Mouse (Mus musculus): Measurements from ENCODE around the gene Fgfr3. TPM values are rescaled to one million over a fixed set of nuclear protein-coding genes. Genes with fewer than 3 reads are reported as not detected.

Gene Fgfr3
- polyA plus RNA-seq, 1 experiment, result 29.6 TPM

GRCm38 (mm10) chr5:33737903-33738321 lies 16.4 kb downstream of the Fgfr3 start:
- no peak overlapping the region for H3K27ac ChIP-seq (ENCODE audit: insufficient read depth, low read length)
- H3K27me3 ChIP-seq (ENCODE audit: control insufficient read depth, insufficient read depth, low read length), result no peaks in the 10 kb centered on the region
- peak in 1 of 2 experiments; percentile 30 for DNase-seq (ENCODE audit: low read depth in 1 of 2, low spot score in 2 of 2)
- H3K4me3 ChIP-seq (ENCODE audit: extremely low read depth, insufficient read depth, insufficient read length), result no peak overlapping the region
- 27% methylated on average over 7 of the region's 7 CpGs for WGBS
- peak; percentile 35; the same call in 1 of the 2 replicates for TF ChIP-seq CTCF (IDR thresholded peaks at IDR 0.05; ENCODE audit: extremely low read depth, insufficient read depth, insufficient read length, insufficient replicate concordance)
- TF ChIP-seq POLR2A (IDR thresholded peaks at IDR 0.05; ENCODE audit: low read depth, low read length), result no peak
- no peaks in the 10 kb centered on the region for H3K4me1 ChIP-seq (ENCODE audit: control insufficient read depth, insufficient read depth, insufficient read length)
- H3K36me3 ChIP-seq (ENCODE audit: control insufficient read depth, insufficient read depth, low read length), result peaks cover 14% of the 10 kb centered on the region

- H3K27ac ChIP-seq (ENCODE audit: insufficient read depth, low read length), result no peak overlapping the region
- TF ChIP-seq POLR2A (IDR thresholded peaks at IDR 0.05; ENCODE audit: low read depth, low read length) (no peak), CTCF (IDR thresholded peaks at IDR 0.05; ENCODE audit: extremely low read depth, insufficient read depth, insufficient read length, insufficient replicate concordance) (no peak)
- H3K4me3 ChIP-seq (ENCODE audit: extremely low read depth, insufficient read depth, insufficient read length), result no peak overlapping the region
- H3K27me3 ChIP-seq (ENCODE audit: control insufficient read depth, insufficient read depth, low read length), result no peaks in the 10 kb centered on the region
- no peak for DNase-seq (ENCODE audit: low read depth in 1 of 2, low spot score in 2 of 2)
- no peaks in the 10 kb centered on the region for H3K4me1 ChIP-seq (ENCODE audit: control insufficient read depth, insufficient read depth, insufficient read length)
- H3K36me3 ChIP-seq (ENCODE audit: control insufficient read depth, insufficient read depth, low read length), result peaks cover 18% of the 10 kb centered on the region
Observed at GRCm38 (mm10) chr5:33738341-33738740, 16.9 kb downstream of the Fgfr3 start.

- H3K36me3 ChIP-seq (ENCODE audit: control insufficient read depth, insufficient read depth, low read length), result peaks cover 31% of the 10 kb centered on the region
- WGBS, result 85% methylated on average over 4 of the region's 4 CpGs
- TF ChIP-seq POLR2A (IDR thresholded peaks at IDR 0.05; ENCODE audit: low read depth, low read length) (no peak), CTCF (IDR thresholded peaks at IDR 0.05; ENCODE audit: extremely low read depth, insufficient read depth, insufficient read length, insufficient replicate concordance) (no peak)
- DNase-seq (ENCODE audit: low read depth in 1 of 2, low spot score in 2 of 2), result no peak
- H3K27ac ChIP-seq (ENCODE audit: insufficient read depth, low read length), result no peak overlapping the region
- H3K4me1 ChIP-seq (ENCODE audit: control insufficient read depth, insufficient read depth, insufficient read length), result no peaks in the 10 kb centered on the region
- no peak overlapping the region for H3K4me3 ChIP-seq (ENCODE audit: extremely low read depth, insufficient read depth, insufficient read length)
- H3K27me3 ChIP-seq (ENCODE audit: control insufficient read depth, insufficient read depth, low read length), result no peaks in the 10 kb centered on the region
Observed at GRCm38 (mm10) chr5:33740548-33740947, 19.1 kb downstream of the Fgfr3 start.

DNA sequence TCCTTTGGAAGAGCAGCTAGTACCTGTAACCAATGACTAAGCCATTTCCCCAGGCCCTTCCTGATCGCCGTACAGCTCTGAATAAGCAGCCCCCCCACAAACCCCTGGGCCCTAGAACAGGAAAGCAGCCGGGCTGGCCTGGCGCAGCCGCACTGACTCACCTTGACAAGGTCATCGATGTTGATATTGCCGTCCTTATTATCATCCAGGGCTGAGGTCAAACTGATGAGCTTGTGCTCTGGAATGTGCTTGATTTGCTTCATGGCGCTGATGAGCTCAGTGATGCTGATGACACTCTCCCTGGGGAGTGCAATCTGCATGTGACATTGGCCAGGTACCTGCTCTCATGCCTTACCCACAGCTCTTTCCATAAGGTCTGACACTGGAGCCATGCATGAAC lies 22.0 kb downstream of the Fgfr3 start:
- Histone ChIP-seq H3K36me3 (ENCODE audit: control insufficient read depth, insufficient read depth, low read length) (peaks cover 50% of the 10 kb centered on the region), H3K27me3 (ENCODE audit: control insufficient read depth, insufficient read depth, low read length) (no peaks in the 10 kb centered on the region), H3K27ac (ENCODE audit: insufficient read depth, low read length) (no peak overlapping the region), H3K4me1 (ENCODE audit: control insufficient read depth, insufficient read depth, insufficient read length) (no peaks in the 10 kb centered on the region), H3K4me3 (ENCODE audit: extremely low read depth, insufficient read depth, insufficient read length) (no peak overlapping the region)
- DNase-seq (ENCODE audit: low read depth in 1 of 2, low spot score in 2 of 2), result no peak
- WGBS, result 97% methylated on average over 8 of the region's 8 CpGs
- TF ChIP-seq CTCF (IDR thresholded peaks at IDR 0.05; ENCODE audit: extremely low read depth, insufficient read depth, insufficient read length, insufficient replicate concordance) (no peak), POLR2A (IDR thresholded peaks at IDR 0.05; ENCODE audit: low read depth, low read length) (no peak)

- no peak for TF ChIP-seq CTCF (IDR thresholded peaks at IDR 0.05; ENCODE audit: extremely low read depth, insufficient read depth, insufficient read length, insufficient replicate concordance)
- no peak for TF ChIP-seq POLR2A (IDR thresholded peaks at IDR 0.05; ENCODE audit: low read depth, low read length)
- Histone ChIP-seq H3K27me3 (ENCODE audit: control insufficient read depth, insufficient read depth, low read length) (no peaks in the 10 kb centered on the region), H3K4me1 (ENCODE audit: control insufficient read depth, insufficient read depth, insufficient read length) (peaks cover 5% of the 10 kb centered on the region; the same call in 1 of the 2 replicates), H3K4me3 (ENCODE audit: extremely low read depth, insufficient read depth, insufficient read length) (no peak overlapping the region), H3K27ac (ENCODE audit: insufficient read depth, low read length) (no peak overlapping the region), H3K36me3 (ENCODE audit: control insufficient read depth, insufficient read depth, low read length) (peaks cover 7% of the 10 kb centered on the region)
- no peak for DNase-seq (ENCODE audit: low read depth in 1 of 2, low spot score in 2 of 2)
Observed at GRCm38 (mm10) chr5:33777195-33777594, 55.7 kb downstream of the Fgfr3 start.

GRCm38 (mm10) chr5:33781964-33782344 lies 60.5 kb downstream of the Fgfr3 start:
- H3K36me3 ChIP-seq (ENCODE audit: control insufficient read depth, insufficient read depth, low read length), result peaks cover 3% of the 10 kb centered on the region; the same call in 1 of the 2 replicates
- 6% methylated on average over 11 of the region's 11 CpGs for WGBS

DNA sequence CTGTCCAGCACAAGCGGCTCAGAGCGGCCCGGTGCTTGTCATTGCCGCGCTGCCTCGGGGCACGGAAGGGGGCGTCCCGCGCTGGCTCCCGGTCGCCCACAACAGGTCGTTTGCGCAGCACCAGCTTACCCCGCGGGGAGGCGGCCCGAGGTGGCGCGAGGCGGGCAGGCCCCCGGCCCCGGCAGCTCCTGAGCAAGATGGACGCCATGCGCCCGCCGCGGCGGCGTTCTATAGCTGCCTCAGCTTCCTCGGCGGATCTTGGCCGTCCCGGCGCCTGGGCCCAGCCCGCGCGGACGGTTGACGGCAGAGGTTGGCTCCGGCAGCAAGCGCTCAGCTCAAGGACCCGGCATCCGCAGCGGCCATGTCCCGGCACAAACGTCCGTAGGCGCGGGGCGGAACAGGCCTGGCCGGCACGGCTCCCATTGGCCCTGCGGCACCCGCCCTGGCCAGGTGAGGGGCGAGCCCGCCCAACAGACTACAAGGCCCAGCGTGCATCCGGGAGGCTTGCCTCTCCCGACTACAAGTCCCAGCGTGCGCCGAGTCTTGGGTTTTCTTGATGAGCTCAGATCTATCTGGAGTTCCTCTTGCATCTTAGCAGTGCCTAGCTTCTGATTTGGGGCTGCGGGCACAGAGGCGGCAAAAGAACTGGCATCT lies 61.0 kb downstream of the Fgfr3 start, which contains the start of gene Letm1:
Gene Letm1 (minus strand): TSS at position 473 of the 654 bp plus-strand sequence.
- Histone ChIP-seq H3K27ac (ENCODE audit: insufficient read depth, low read length) (peak within 1 kb of the TSS; percentile 87), H3K4me3 (ENCODE audit: extremely low read depth, insufficient read depth, insufficient read length) (peak within 1 kb of the TSS; percentile 95), H3K4me1 (ENCODE audit: control insufficient read depth, insufficient read depth, insufficient read length) (peaks cover 10% of the 10 kb centered on the region; the same call in 1 of the 2 replicates), H3K27me3 (ENCODE audit: control insufficient read depth, insufficient read depth, low read length) (no peaks in the 10 kb centered on the region), H3K36me3 (ENCODE audit: control insufficient read depth, insufficient read depth, low read length) (peaks cover 1% of the 10 kb centered on the region; the same call in 1 of the 2 replicates)
- WGBS, result under 1% methylated on average over 64 of the region's 65 CpGs
- DNase-seq (ENCODE audit: low read depth in 1 of 2, low spot score in 2 of 2), result peak; percentile 87 to 96
- TF ChIP-seq POLR2A (IDR thresholded peaks at IDR 0.05; ENCODE audit: low read depth, low read length) (peak; percentile 82), CTCF (IDR thresholded peaks at IDR 0.05; ENCODE audit: extremely low read depth, insufficient read depth, insufficient read length, insufficient replicate concordance) (no peak)

More at GRCm38 (mm10) chr5:33781964-33782344, 60.5 kb downstream of the Fgfr3 start:
- TF ChIP-seq POLR2A (IDR thresholded peaks at IDR 0.05; ENCODE audit: low read depth, low read length) (no peak), CTCF (IDR thresholded peaks at IDR 0.05; ENCODE audit: extremely low read depth, insufficient read depth, insufficient read length, insufficient replicate concordance) (no peak)
- H3K27ac ChIP-seq (ENCODE audit: insufficient read depth, low read length), result peak overlapping the region; percentile 87; the same call in 1 of the 2 replicates
- no peak for DNase-seq (ENCODE audit: low read depth in 1 of 2, low spot score in 2 of 2)
- no peaks in the 10 kb centered on the region for H3K27me3 ChIP-seq (ENCODE audit: control insufficient read depth, insufficient read depth, low read length)
- peaks cover 10% of the 10 kb centered on the region; the same call in 1 of the 2 replicates for H3K4me1 ChIP-seq (ENCODE audit: control insufficient read depth, insufficient read depth, insufficient read length)
- peak overlapping the region; percentile 95 for H3K4me3 ChIP-seq (ENCODE audit: extremely low read depth, insufficient read depth, insufficient read length)

All from spleen, adult 2 months (tissue).